Mouse (Mus musculus): ENCODE data around the gene Zrsr2. TPM values are rescaled to one million over a fixed set of nuclear protein-coding genes. Genes with fewer than 3 reads are reported as not detected.

The Zrsr2 gene
- polyA plus RNA-seq, 1 experiment from 2014 or later = 77.9 TPM

Other genes with a start within 250 kb of the Zrsr2 start
- 0.50 and 0.86 TPM in 2 replicates for gene Rnf138rt1, start 197.3 kb downstream of the Zrsr2 start, polyA plus RNA-seq (2016; fragmentation: Nextera tagmentation; extraction: Ambion mirVana)
- gene Ap1s2, start 49.6 kb downstream of the Zrsr2 start, polyA plus RNA-seq (2016; fragmentation: Nextera tagmentation; extraction: Ambion mirVana) = 53.5 and 60.3 TPM in 2 replicates
- 0.53 and 0.56 TPM in 2 replicates for gene Car5b, start 69.3 kb upstream of the Zrsr2 start, polyA plus RNA-seq (2016; fragmentation: Nextera tagmentation; extraction: Ambion mirVana)
- gene Siah1b, start 117.8 kb upstream of the Zrsr2 start, polyA plus RNA-seq (2016; fragmentation: Nextera tagmentation; extraction: Ambion mirVana) = 34.2 and 36.5 TPM in 2 replicates
- 0.20 TPM in 1 of 2 replicates, not detected in the other for gene Cltrn, start 130.2 kb upstream of the Zrsr2 start, polyA plus RNA-seq (2016; fragmentation: Nextera tagmentation; extraction: Ambion mirVana)
- not detected in 2 replicates for gene Ace2, start 180.7 kb upstream of the Zrsr2 start, polyA plus RNA-seq (2016; fragmentation: Nextera tagmentation; extraction: Ambion mirVana)

Data from neural tube, embryonic 12.5 days (tissue).